Mouse (Mus musculus) liver, postnatal 0 days (tissue): ENCODE measurements around the gene Pla2g4f.

Experiments
- CTCF ChIP-seq: sonication (generic); IDR thresholded peaks from 2 replicates; pipeline ENCODE4 v1.5.1; 2016; ENCODE audit warnings: antibody characterized with exemption, low read depth
- EP300 ChIP-seq: IDR thresholded peaks from 2 replicates; pipeline ENCODE4 v1.6.1; 2016; ENCODE audit warnings: antibody characterized with exemption, low read depth, mild to moderate bottlenecking

DNA sequence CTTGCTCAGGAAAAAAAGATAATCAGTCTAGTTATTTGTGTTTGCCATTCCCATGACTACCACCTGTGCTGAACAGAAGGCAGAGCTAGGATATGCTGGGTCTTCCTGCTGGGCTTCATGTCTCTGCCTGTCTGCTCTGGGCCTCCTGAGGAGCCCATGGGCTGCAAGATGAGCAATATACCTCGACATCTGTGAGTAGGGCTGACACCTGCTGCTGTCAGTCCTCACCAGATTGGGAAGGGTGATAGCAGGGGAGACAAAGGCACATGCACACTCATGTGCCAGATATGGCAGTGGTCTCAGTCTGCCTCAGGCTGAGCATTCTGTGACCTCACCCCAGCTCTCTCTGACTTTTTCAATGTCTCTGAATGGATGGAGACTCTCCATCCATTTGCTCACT is 51.1 kb downstream of the Pla2g4f start:
- TF ChIP-seq CTCF (no peak), EP300 (no peak)
